Mouse (Mus musculus): Measurements from ENCODE around the gene Pbx4. TPM values are rescaled to one million over a fixed set of nuclear protein-coding genes. Genes with fewer than 3 reads are reported as not detected.

Gene Pbx4
- polyA plus RNA-seq, 1 experiment, result not detected

- 92% methylated on average over 6 of the region's 6 CpGs for WGBS
- Histone ChIP-seq H3K4me3 (ENCODE audit: insufficient read depth, low read depth, low read length) (no peak overlapping the region), H3K27ac (ENCODE audit: insufficient read depth, low read depth, low read length) (no peak overlapping the region), H3K4me1 (ENCODE audit: control insufficient read depth, insufficient read depth, low read length) (peaks cover 7% of the 10 kb centered on the region; the same call in 1 of the 2 replicates)
- TF ChIP-seq POLR2A (IDR thresholded peaks at IDR 0.05; ENCODE audit: insufficient read depth, low read depth, low read length) (no peak), CTCF (IDR thresholded peaks at IDR 0.05; ENCODE audit: insufficient read depth, low read depth, low read length) (no peak)
Measured at GRCm38 (mm10) chr8:69794901-69795300, 37.4 kb upstream of the Pbx4 start.

- Histone ChIP-seq H3K4me3 (ENCODE audit: insufficient read depth, low read depth, low read length) (no peak overlapping the region), H3K27ac (ENCODE audit: insufficient read depth, low read depth, low read length) (no peak overlapping the region), H3K4me1 (ENCODE audit: control insufficient read depth, insufficient read depth, low read length) (peaks cover 4% of the 10 kb centered on the region; the same call in 1 of the 2 replicates)
- 96% methylated on average over 16 of the region's 16 CpGs for WGBS
- no peak for TF ChIP-seq CTCF (IDR thresholded peaks at IDR 0.05; ENCODE audit: insufficient read depth, low read depth, low read length)
- no peak for TF ChIP-seq POLR2A (IDR thresholded peaks at IDR 0.05; ENCODE audit: insufficient read depth, low read depth, low read length)
Measured at GRCm38 (mm10) chr8:69796721-69797345, 35.5 kb upstream of the Pbx4 start.

- WGBS, result 93% methylated on average over 10 of the region's 10 CpGs
- no peak for TF ChIP-seq POLR2A (IDR thresholded peaks at IDR 0.05; ENCODE audit: insufficient read depth, low read depth, low read length)
- TF ChIP-seq CTCF (IDR thresholded peaks at IDR 0.05; ENCODE audit: insufficient read depth, low read depth, low read length), result no peak
- H3K4me1 ChIP-seq (ENCODE audit: control insufficient read depth, insufficient read depth, low read length), result peaks cover 3% of the 10 kb centered on the region; the same call in 1 of the 2 replicates
- no peak overlapping the region for H3K27ac ChIP-seq (ENCODE audit: insufficient read depth, low read depth, low read length)
- H3K4me3 ChIP-seq (ENCODE audit: insufficient read depth, low read depth, low read length), result no peak overlapping the region
Measured at GRCm38 (mm10) chr8:69797661-69798060, 34.6 kb upstream of the Pbx4 start.

- H3K27ac ChIP-seq (ENCODE audit: insufficient read depth, low read depth, low read length), result no peak overlapping the region
- H3K4me3 ChIP-seq (ENCODE audit: insufficient read depth, low read depth, low read length), result no peak overlapping the region
- no peak for TF ChIP-seq CTCF (IDR thresholded peaks at IDR 0.05; ENCODE audit: insufficient read depth, low read depth, low read length)
- WGBS, result 87% methylated on average over 8 of the region's 8 CpGs
- no peaks in the 10 kb centered on the region for H3K4me1 ChIP-seq (ENCODE audit: control insufficient read depth, insufficient read depth, low read length)
Measured at GRCm38 (mm10) chr8:69799261-69799660, 33.0 kb upstream of the Pbx4 start.

DNA sequence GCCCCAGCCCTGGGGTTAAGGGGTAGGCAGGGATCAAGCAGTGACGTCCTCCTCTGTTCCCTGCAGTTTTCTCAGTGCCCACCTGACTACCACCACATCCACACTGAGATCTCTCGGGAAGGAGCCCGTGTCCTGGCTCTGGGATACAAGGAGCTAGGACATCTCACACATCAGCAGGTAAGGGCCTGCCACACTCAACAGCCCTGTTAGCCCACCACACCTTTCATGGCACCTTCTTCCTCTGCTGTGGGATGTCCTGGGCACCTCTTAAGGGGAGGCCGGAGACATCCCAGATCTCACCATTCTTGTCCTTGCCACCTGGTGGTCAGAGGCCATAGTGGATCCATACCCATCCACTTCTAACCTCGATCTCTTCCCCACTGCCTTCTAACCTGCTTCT is 32.3 kb upstream of the Pbx4 start:
- TF ChIP-seq POLR2A (IDR thresholded peaks at IDR 0.05; ENCODE audit: insufficient read depth, low read depth, low read length) (no peak), CTCF (IDR thresholded peaks at IDR 0.05; ENCODE audit: insufficient read depth, low read depth, low read length) (no peak)
- Histone ChIP-seq H3K4me3 (ENCODE audit: insufficient read depth, low read depth, low read length) (no peak overlapping the region), H3K27ac (ENCODE audit: insufficient read depth, low read depth, low read length) (no peak overlapping the region), H3K4me1 (ENCODE audit: control insufficient read depth, insufficient read depth, low read length) (no peaks in the 10 kb centered on the region)
- WGBS, result 95% methylated on average over 5 of the region's 5 CpGs

DNA sequence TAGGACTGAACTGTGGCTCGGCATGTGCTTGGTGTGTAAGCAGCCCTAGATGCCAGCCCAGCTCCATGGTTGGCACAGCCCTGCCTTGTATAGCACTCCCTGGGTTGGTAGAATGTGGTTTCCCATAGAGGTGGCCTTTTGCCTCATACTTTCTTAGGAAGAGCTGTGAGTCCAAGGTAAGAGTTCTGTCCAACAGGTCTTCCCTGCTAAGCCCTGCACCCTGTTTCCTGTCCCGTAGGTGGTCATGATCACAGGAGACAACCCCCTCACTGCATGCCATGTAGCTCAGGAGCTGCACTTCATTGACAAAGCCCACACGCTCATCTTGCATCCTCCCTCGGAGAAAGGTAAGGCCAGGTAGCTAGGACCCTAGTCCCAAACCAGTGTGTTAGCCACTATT is 30.5 kb upstream of the Pbx4 start:
- WGBS, result 94% methylated on average over 4 of the region's 4 CpGs
- no peak overlapping the region for H3K4me3 ChIP-seq (ENCODE audit: insufficient read depth, low read depth, low read length)

DNA sequence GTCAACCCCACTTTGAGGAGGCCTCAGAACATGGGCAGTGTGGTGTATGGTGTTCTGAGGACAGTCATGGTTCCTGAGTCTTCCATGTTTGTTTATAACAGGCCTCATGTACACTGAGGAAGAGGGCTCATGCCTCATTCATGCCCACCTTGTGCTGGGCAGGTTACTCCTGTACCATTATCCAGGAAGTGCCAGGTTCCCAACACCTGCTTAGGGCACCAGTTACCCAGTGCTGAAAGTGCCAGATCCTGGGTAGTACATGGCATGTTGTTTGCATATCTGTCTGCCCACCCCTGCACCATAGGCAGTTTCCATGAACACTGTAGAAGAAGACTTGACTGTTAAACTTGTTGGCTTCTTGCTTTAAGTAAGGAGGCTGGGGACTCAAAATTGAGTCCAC is 30.1 kb upstream of the Pbx4 start:
- Histone ChIP-seq H3K4me3 (ENCODE audit: insufficient read depth, low read depth, low read length) (no peak overlapping the region), H3K4me1 (ENCODE audit: control insufficient read depth, insufficient read depth, low read length) (no peaks in the 10 kb centered on the region), H3K27ac (ENCODE audit: insufficient read depth, low read depth, low read length) (no peak overlapping the region)
- TF ChIP-seq POLR2A (IDR thresholded peaks at IDR 0.05; ENCODE audit: insufficient read depth, low read depth, low read length) (no peak), CTCF (IDR thresholded peaks at IDR 0.05; ENCODE audit: insufficient read depth, low read depth, low read length) (no peak)

More for the DNA sequence above, 30.5 kb upstream of the Pbx4 start:
- no peaks in the 10 kb centered on the region for H3K4me1 ChIP-seq (ENCODE audit: control insufficient read depth, insufficient read depth, low read length)
- no peak overlapping the region for H3K27ac ChIP-seq (ENCODE audit: insufficient read depth, low read depth, low read length)
- TF ChIP-seq CTCF (IDR thresholded peaks at IDR 0.05; ENCODE audit: insufficient read depth, low read depth, low read length) (no peak), POLR2A (IDR thresholded peaks at IDR 0.05; ENCODE audit: insufficient read depth, low read depth, low read length) (no peak)

- H3K4me1 ChIP-seq (ENCODE audit: control insufficient read depth, insufficient read depth, low read length), result peaks cover 1% of the 10 kb centered on the region; the same call in 1 of the 2 replicates
- no peak for TF ChIP-seq CTCF (IDR thresholded peaks at IDR 0.05; ENCODE audit: insufficient read depth, low read depth, low read length)
- no peak for TF ChIP-seq POLR2A (IDR thresholded peaks at IDR 0.05; ENCODE audit: insufficient read depth, low read depth, low read length)
- no peak overlapping the region for H3K4me3 ChIP-seq (ENCODE audit: insufficient read depth, low read depth, low read length)
- H3K27ac ChIP-seq (ENCODE audit: insufficient read depth, low read depth, low read length), result no peak overlapping the region
- WGBS, result 89% methylated on average over 7 of the region's 7 CpGs
Measured at GRCm38 (mm10) chr8:69803366-69803765, 28.9 kb upstream of the Pbx4 start.

GRCm38 (mm10) chr8:69804537-69804936 is 27.8 kb upstream of the Pbx4 start:
- 89% methylated on average over 6 of the region's 6 CpGs for whole genome bisulfite sequencing
- H3K27ac ChIP-seq (ENCODE audit: insufficient read depth, low read depth, low read length), result no peak overlapping the region
- no peak overlapping the region for H3K4me3 ChIP-seq (ENCODE audit: insufficient read depth, low read depth, low read length)
- H3K4me1 ChIP-seq (ENCODE audit: control insufficient read depth, insufficient read depth, low read length), result peaks cover 10% of the 10 kb centered on the region
- TF ChIP-seq CTCF (IDR thresholded peaks at IDR 0.05; ENCODE audit: insufficient read depth, low read depth, low read length) (no peak), POLR2A (IDR thresholded peaks at IDR 0.05; ENCODE audit: insufficient read depth, low read depth, low read length) (no peak)

GRCm38 (mm10) chr8:69805086-69805485 is 27.2 kb upstream of the Pbx4 start:
- no peak overlapping the region for H3K4me3 ChIP-seq (ENCODE audit: insufficient read depth, low read depth, low read length)
- TF ChIP-seq CTCF (IDR thresholded peaks at IDR 0.05; ENCODE audit: insufficient read depth, low read depth, low read length), result no peak
- no peak for TF ChIP-seq POLR2A (IDR thresholded peaks at IDR 0.05; ENCODE audit: insufficient read depth, low read depth, low read length)
- no peak overlapping the region for H3K27ac ChIP-seq (ENCODE audit: insufficient read depth, low read depth, low read length)
- H3K4me1 ChIP-seq (ENCODE audit: control insufficient read depth, insufficient read depth, low read length), result peaks cover 10% of the 10 kb centered on the region
- WGBS, result 96% methylated on average over 10 of the region's 10 CpGs

Measured in olfactory bulb, adult 2 months (tissue).